Mouse (Mus musculus) kidney, adult 2 months (tissue): ENCODE data around the gene Chst11. TPM values are rescaled to one million over a fixed set of nuclear protein-coding genes. Genes with fewer than 3 reads are reported as not detected.

ENCODE experiments used
- DNase-seq: peaks from one replicate; pipeline ENCODE4 v3.0.0; 2021
- H3K27ac ChIP-seq: fragments of 200-500 bp; 2 replicates; pipeline ENCODE4 v1.5.1; 2012; ENCODE audit warnings: low read depth, low read length, control low read depth, inconsistent platforms; ENCODE audit not compliant: insufficient read depth
- H3K27me3 ChIP-seq: fragments of 200-500 bp; replicated peaks from 2 replicates; pipeline ENCODE4 v1.6.1; 2012; ENCODE audit warnings: mild to moderate bottlenecking, moderate library complexity, low read length, inconsistent platforms; ENCODE audit not compliant: control insufficient read depth, insufficient read depth
- H3K36me3 ChIP-seq: fragments of 200-500 bp; 2 replicates; pipeline ENCODE4 v1.6.1; 2012; ENCODE audit warnings: mild to moderate bottlenecking, moderate library complexity, low read length, inconsistent platforms; ENCODE audit not compliant: control insufficient read depth, insufficient read depth
- H3K4me1 ChIP-seq: fragments of 200-500 bp; 2 replicates; pipeline ENCODE4 v1.6.1; 2011; ENCODE audit warnings: low read length; ENCODE audit not compliant: control insufficient read depth, insufficient read depth
- H3K4me3 ChIP-seq: fragments of 200-500 bp; 2 replicates; pipeline ENCODE4 v1.5.1; 2011; ENCODE audit warnings: mild to moderate bottlenecking, low read depth, low read length, control low read depth; ENCODE audit not compliant: insufficient read depth
- CTCF ChIP-seq: fragments of 200-500 bp; conservative IDR thresholded peaks from 2 replicates; pipeline ENCODE4 v1.5.1; 2011; ENCODE audit warnings: low read depth, mild to moderate bottlenecking, control low read depth, low read length, moderate library complexity, mixed read lengths; ENCODE audit not compliant: insufficient read depth, insufficient read length
- POLR2A ChIP-seq: fragments of 200-500 bp; IDR thresholded peaks from one replicate; pipeline ENCODE4 v1.6.1; 2011; ENCODE audit warnings: low read depth, low read length, control low read depth
- WGBS: fragments of 180-500 bp; shearing (Covaris S2); methylation state at CpG from one replicate; pipeline ENCODE4 v1.1.7; 2018; 5-methylcytosine and 5-hydroxymethylcytosine counted together
- polyA plus RNA-seq: library from polyadenylated mRNA; depleted of rRNA; stranded (reverse); fragments of >200 nt; gene quantifications from 2 replicates; pipeline ENCODE4 v1.2.3, GENCODE M21; 2012

Gene Chst11
- polyA plus RNA-seq, 1 experiment = 8.0 TPM

- H3K4me3 ChIP-seq = no peak overlapping the region
- no peaks in the 10 kb centered on the region for H3K27me3 ChIP-seq
- TF ChIP-seq POLR2A = no peak
- no peak for TF ChIP-seq CTCF
- no peaks in the 10 kb centered on the region for H3K4me1 ChIP-seq
- DNase-seq = no peak
- H3K36me3 ChIP-seq = no peaks in the 10 kb centered on the region
- 78% methylated on average over 21 of the region's 21 CpGs for WGBS
- no peak overlapping the region for H3K27ac ChIP-seq
These were observed 32.6 kb downstream of the Chst11 start for GRCm38 (mm10) chr10:83017760-83018498.

GRCm38 (mm10) chr10:83018521-83018920 lies 33.2 kb downstream of the Chst11 start:
- Histone ChIP-seq H3K4me1 (no peaks in the 10 kb centered on the region), H3K36me3 (no peaks in the 10 kb centered on the region), H3K4me3 (no peak overlapping the region), H3K27me3 (no peaks in the 10 kb centered on the region), H3K27ac (no peak overlapping the region)
- WGBS = 69% methylated on average over 5 of the region's 5 CpGs
- no peak for TF ChIP-seq POLR2A
- TF ChIP-seq CTCF = no peak
- no peak for DNase-seq

GRCm38 (mm10) chr10:83019497-83020270 lies 34.4 kb downstream of the Chst11 start:
- TF ChIP-seq CTCF = no peak
- no peak for TF ChIP-seq POLR2A
- Histone ChIP-seq H3K4me1 (no peaks in the 10 kb centered on the region), H3K4me3 (no peak overlapping the region), H3K27ac (no peak overlapping the region), H3K27me3 (no peaks in the 10 kb centered on the region), H3K36me3 (no peaks in the 10 kb centered on the region)
- WGBS = 60% methylated on average over 19 of the region's 19 CpGs
- DNase-seq = no peak

GRCm38 (mm10) chr10:83022616-83023015 lies 37.3 kb downstream of the Chst11 start:
- no peak for DNase-seq
- Histone ChIP-seq H3K27ac (no peak overlapping the region), H3K36me3 (no peaks in the 10 kb centered on the region), H3K4me1 (no peaks in the 10 kb centered on the region), H3K4me3 (no peak overlapping the region), H3K27me3 (no peaks in the 10 kb centered on the region)
- WGBS = 97% methylated on average over 1 of the region's 1 CpGs
- no peak for TF ChIP-seq CTCF
- no peak for TF ChIP-seq POLR2A

- H3K4me1 ChIP-seq = peaks cover 14% of the 10 kb centered on the region
- DNase-seq = no peak
- TF ChIP-seq CTCF = no peak
- no peak for TF ChIP-seq POLR2A
- H3K4me3 ChIP-seq = no peak overlapping the region
- no peak overlapping the region for H3K27ac ChIP-seq
- H3K36me3 ChIP-seq = no peaks in the 10 kb centered on the region
- 77% methylated on average over 5 of the region's 5 CpGs for WGBS
- H3K27me3 ChIP-seq = no peaks in the 10 kb centered on the region
These were observed 40.9 kb downstream of the Chst11 start for GRCm38 (mm10) chr10:83026174-83026573.

GRCm38 (mm10) chr10:83027673-83028072 lies 42.4 kb downstream of the Chst11 start:
- Histone ChIP-seq H3K36me3 (no peaks in the 10 kb centered on the region), H3K27me3 (no peaks in the 10 kb centered on the region), H3K4me1 (peaks cover 25% of the 10 kb centered on the region), H3K4me3 (no peak overlapping the region), H3K27ac (no peak overlapping the region)
- 91% methylated on average over 6 of the region's 6 CpGs for WGBS
- TF ChIP-seq CTCF (no peak), POLR2A (no peak)
- no peak for DNase-seq

GRCm38 (mm10) chr10:83030103-83030661 lies 44.9 kb downstream of the Chst11 start:
- H3K4me3 ChIP-seq = no peak overlapping the region
- DNase-seq = peak; percentile 62
- peaks cover 25% of the 10 kb centered on the region for H3K4me1 ChIP-seq
- H3K27ac ChIP-seq = no peak overlapping the region
- no peaks in the 10 kb centered on the region for H3K27me3 ChIP-seq
- WGBS = 40% methylated on average over 5 of the region's 5 CpGs
- no peak for TF ChIP-seq POLR2A
- no peak for TF ChIP-seq CTCF
- no peaks in the 10 kb centered on the region for H3K36me3 ChIP-seq
